Mouse (Mus musculus) CD4-positive naive resting alpha-beta T cell, adult 57 days (primary cell): ENCODE measurements around the gene Pck1. TPM values are rescaled to one million over a fixed set of nuclear protein-coding genes. Genes with fewer than 3 reads are reported as not detected.

Experiments
- total RNA-seq: library from RNA; stranded (reverse); gene quantifications from one replicate; pipeline ENCODE4 v1.2.4, GENCODE M21; 2023

Gene Pck1
- total RNA-seq: not detected

DNA sequence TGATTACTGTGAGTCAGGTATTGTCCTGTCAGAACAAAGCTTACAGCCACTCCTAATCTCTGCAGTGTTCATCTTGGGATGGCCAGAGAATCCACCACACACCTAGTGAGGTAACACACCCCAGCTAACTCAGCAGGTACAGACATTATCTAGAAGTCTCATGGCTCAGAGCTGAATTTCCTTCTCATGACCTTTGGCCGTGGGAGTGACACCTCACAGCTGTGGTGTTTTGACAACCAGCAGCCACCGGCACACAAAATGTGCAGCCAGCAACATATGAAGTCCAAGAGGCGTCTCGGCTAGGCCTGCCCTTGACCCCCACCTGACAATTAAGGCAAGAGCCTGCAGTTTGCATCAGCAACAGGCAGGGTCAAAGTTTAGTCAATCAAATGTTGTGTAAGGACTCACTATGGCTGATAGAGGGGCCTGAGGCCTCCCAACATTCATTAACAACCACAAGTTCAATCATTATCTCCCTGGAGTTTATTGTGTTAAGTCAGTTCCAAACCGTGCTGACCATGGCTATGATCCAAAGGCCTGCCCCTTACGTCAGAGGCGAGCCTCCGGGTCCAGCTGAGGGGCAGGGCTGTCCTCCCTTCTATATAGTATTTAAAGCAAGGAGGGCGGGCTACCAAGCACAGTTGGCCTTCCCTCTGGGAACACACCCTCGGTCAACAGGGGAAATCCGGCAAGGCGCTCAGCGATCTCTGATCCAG, at the start of gene Pck1:
Gene Pck1, plus strand, starts transcription at position 613 of the 716 bp plus-strand sequence.

GRCm38 (mm10) chr2:173119023-173119944, 33.6 kb upstream of the Pck1 start, which contains the start of gene Ctcfl:
Ctcfl (minus strand) TSS chr2:173119525.

Other genes starting within 250 kb of the Pck1 start
- 1.7 TPM for gene Bmp7, start 212.7 kb upstream of the Pck1 start, total RNA-seq
- gene Spo11, start 175.3 kb upstream of the Pck1 start, total RNA-seq: 2.0 TPM
- gene Rae1, start 152.9 kb upstream of the Pck1 start, total RNA-seq: 104 TPM
- gene Rbm38, start 132.6 kb upstream of the Pck1 start, total RNA-seq: 313 TPM
- gene Ctcfl, start 33.5 kb upstream of the Pck1 start, total RNA-seq: not detected
- 78.9 TPM for gene Zbp1, start 65.9 kb downstream of the Pck1 start, total RNA-seq
- 9.8 TPM for gene Pmepa1, start 123.5 kb downstream of the Pck1 start, total RNA-seq